Mouse (Mus musculus): ENCODE results near the gene Sf3a1.

Sf3a1 gene

GRCm38 (mm10) chr11:4218637-4219036 lies 58.5 kb downstream of the Sf3a1 start:
- no peak for DNase-seq

- DNase-seq = peak; percentile 74 to 82
Measured at GRCm38 (mm10) chr11:4219317-4219751, 59.2 kb downstream of the Sf3a1 start.

GRCm38 (mm10) chr11:4219908-4220307 lies 59.8 kb downstream of the Sf3a1 start:
- no peak for DNase-seq

GRCm38 (mm10) chr11:4220443-4221400 lies 60.6 kb downstream of the Sf3a1 start:
- peak; percentile 76 to 85 for DNase-seq

GRCm38 (mm10) chr11:4222046-4222950 lies 62.1 kb downstream of the Sf3a1 start:
- no peak for DNase-seq

GRCm38 (mm10) chr11:4223393-4224188 lies 63.4 kb downstream of the Sf3a1 start:
- no peak for DNase-seq

- no peak for DNase-seq
Measured at GRCm38 (mm10) chr11:4224223-4224622, 64.1 kb downstream of the Sf3a1 start.

GRCm38 (mm10) chr11:4226569-4227325 lies 66.6 kb downstream of the Sf3a1 start:
- no peak for DNase-seq

- DNase-seq = peak in 1 of 2 experiments; percentile 55
Measured at GRCm38 (mm10) chr11:4228463-4228862, 68.3 kb downstream of the Sf3a1 start.

GRCm38 (mm10) chr11:4229841-4230240 lies 69.7 kb downstream of the Sf3a1 start:
- no peak for DNase-seq

- DNase-seq = no peak
Measured at GRCm38 (mm10) chr11:4231435-4231834, 71.3 kb downstream of the Sf3a1 start.
